Mouse (Mus musculus) kidney, postnatal 36 days (tissue): Measurements from ENCODE around the gene Frzb.
"Not testable (repeated sequence)": the region's sequence is repeated elsewhere in the genome, so short reads cannot be mapped to it uniquely, and the experiment has no call there.

ENCODE experiments used
- DNase-seq, 2 experiments: peaks; one replicate each; pipeline ENCODE4 v3.0.0; 2021 to 2022; ENCODE audit warnings: mixed read lengths in 2 of 2

Gene Frzb

GRCm38 (mm10) chr2:80447291-80447791 lies at the start of gene Frzb:
TSS of gene Frzb (minus strand) at chr2:80447625.
- DNase-seq: peak; percentile 57 to 82

DNA sequence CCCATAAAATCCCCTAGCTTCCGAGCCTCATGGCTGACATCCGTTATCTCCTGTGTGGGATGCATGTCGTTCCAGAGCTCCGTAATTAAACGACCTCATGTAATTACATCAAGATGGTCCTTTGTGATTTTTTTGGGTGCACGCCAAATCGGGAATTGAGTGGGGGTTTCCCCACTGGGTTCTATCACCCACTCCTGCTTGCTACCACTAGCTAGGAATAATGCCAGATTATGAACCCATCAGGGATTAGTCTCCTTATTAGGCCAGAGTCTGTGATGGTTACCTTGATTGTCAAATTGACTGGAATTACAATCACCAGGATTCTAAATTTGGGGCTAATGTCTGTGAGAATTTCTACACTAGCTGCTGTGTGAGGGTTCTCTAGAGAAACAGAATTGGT lies 47.9 kb upstream of the Frzb start:
- not testable (repeated sequence) for DNase-seq

- DNase-seq: no peak
These were observed 39.4 kb upstream of the Frzb start for GRCm38 (mm10) chr2:80486851-80487250.

DNA sequence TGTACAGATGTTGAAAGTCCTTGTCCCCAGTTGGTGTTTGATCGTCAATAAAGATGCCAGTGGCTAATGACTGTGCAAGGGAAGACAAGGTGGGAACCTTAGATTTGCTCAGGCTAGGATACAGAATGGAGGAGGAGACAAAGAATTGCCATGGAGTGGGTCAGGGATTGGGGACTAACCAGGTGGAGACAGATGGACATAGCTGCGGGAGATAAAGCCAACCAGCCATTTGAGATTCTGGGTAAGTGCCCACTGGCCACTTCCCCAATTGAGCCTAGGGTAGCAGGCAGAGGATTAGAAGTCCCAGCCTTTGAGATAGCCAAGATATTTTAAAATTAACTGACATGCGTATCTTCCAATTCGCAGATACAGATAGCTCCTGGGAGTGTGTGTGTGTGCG lies 37.5 kb upstream of the Frzb start:
- no peak for DNase-seq

GRCm38 (mm10) chr2:80475831-80476230 lies 28.4 kb upstream of the Frzb start:
- DNase-seq: peak in 1 of 2 experiments; percentile 56

DNA sequence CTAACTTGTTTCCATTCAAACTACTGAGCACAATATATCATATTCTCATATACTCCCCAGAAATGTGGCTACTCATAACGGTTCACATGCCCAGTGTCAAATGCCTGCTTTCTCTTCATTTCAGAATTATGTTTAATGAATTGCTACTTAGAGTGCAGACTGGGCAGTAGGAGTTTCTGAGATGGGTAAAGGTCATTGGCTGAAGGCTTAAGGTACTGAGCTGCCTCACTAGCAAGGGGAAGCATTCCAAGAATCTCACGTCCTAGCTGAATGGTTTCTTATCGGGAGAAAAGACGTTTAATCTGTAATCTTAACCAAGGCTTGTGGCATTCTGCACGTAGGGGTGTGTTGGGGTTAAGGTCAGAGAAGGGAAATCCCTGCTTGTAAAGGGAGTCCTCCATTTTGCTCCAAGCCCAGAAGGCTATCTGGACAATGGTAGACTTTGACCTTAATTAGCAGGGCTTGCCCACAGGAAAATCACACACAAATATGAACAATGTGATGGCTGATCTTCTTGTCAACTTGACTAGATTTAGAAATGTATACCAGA lies 26.9 kb upstream of the Frzb start:
- peak; percentile 11 to 28 for DNase-seq

DNA sequence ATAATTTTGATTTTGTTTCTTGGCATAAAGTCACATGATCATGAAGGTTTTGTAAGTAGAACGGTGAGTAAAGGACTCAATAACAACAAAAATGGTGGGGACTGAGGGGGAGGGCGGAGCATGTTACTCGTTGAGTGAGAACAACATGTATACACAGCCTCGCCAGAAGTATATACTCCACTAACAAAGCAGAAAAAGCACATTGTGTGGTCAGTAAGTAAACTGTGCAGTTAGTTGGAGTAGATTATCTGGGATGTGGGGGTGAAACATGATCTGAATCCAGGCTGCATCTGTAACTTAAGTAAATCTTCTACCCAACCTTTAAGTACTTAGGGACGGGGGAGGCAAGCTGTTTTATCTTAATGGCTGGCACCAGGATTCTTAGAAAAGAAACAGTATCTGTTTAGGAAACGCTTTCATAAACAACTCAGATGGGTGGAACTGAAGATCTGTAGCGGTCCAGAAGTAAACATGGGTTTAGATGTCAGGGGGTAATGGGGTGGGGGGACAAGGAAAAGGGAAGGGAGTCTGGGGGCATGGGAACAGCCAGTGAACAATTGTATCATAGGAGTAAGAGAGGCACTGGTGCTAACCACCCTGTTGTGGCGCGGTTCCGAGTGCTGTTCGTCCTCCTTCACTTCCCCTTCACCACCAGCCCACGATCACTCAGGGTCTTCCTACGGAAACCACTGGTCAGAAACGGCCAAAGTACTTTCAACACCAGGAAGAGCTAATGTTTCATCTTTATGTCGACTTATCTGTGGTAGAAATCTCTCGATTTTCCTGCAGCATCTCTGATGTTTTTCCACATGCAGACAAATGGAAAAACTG lies 18.8 kb upstream of the Frzb start:
- no peak for DNase-seq

DNA sequence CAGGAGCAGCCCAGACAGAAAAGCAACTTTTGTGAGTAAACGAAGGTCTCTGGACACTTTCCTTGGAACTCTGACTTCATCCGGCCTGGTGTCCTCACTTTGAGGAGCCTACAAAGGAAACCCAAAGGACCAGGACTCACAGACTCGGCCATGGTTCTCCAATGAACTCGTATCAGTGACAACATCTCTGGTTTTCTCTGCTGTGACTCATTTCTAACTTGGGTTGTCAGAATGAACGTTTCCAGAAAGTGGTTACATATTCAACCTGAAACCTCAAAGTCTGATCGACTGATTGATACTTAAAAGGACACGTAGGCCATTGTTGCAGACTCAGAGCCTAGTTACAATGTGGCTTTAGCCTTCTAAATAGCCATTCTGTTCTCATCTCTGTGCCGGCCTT lies 14.4 kb upstream of the Frzb start:
- no peak for DNase-seq

GRCm38 (mm10) chr2:80448231-80448630 lies 806 bp upstream of the Frzb start:
- DNase-seq: peak in 1 of 2 experiments; percentile 25

DNA sequence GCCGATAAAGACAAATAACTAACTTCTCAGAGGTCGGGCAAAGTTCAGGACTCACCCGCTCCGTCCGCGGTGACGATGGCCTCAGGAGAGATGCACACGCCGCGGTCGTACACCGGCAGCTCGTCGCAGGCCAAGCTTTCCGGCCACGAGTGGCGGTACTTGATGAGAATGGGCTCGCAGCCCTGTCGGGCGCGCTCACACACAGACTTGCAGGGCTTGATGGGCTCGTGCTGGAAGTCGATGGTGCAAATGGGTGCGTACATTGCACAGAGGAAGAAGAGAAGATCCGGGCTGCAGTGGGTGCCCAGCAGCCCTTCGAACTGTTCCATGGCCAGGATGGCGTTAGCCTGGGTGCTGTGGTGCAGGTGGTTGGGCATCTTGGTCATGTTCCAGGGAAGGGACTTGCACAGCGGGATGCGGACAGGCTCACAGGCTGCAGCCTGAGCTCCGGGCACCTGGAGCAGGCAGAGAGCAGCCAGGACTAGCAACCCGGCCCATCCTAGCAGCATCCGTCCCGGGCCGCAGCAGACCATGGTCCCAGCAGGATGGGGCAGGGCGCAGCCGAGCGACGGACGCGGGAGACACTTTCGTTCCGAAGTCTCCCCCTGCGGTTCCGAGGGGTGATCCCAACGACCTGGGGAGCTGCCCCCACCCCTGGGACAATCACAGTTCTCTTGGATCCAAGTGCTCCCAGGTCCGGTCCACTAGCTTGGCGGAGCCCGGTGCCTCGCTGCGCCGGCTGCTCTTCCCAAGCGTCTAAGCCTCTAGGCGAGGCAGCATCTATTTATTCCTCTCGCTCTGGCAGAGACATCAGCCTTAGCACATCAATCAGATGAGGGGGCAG lies 895 bp downstream of the Frzb start:
- peak in 1 of 2 experiments; percentile 77 for DNase-seq

DNA sequence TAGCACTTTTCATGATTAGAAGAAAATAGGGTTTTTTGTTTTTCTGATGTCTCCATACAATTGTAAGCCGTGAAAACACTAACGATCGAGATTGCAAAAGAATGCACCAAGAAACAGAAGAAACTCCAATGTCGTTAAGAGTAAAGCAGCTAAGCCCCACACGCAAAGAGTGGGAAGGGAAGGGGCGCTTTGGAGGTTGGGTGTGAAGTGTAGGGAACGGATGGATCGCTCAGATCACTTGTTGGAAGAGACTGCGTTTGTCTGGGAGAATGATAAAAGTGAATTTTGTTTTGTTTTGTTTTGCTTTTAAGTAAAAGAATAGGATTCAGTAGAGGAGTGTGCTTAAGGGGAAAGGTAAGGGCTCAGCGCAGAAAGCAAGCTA lies 1.5 kb downstream of the Frzb start:
- DNase-seq: no peak

GRCm38 (mm10) chr2:80445491-80445890 lies 1.9 kb downstream of the Frzb start:
- no peak for DNase-seq

GRCm38 (mm10) chr2:80444418-80445365 lies 2.7 kb downstream of the Frzb start:
- no peak for DNase-seq

DNA sequence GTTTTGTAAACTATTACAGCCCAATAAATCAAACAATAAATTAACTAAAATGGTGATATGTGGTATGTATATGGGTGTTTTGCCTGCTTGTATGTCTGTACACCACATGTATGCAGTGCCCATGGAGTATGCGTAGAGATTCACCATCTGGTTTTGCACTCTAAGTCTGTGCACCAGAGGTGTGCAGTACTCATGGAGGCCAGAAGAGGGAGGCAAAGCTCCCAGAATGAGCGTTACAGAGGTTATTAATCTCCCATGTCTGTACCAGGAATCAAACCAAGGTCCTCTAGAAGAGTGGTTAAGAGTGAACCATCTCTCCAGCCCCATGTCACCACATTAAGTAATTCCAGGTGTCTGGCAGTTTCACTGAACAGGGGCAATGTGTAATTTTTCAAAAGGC lies 3.5 kb downstream of the Frzb start:
- peak in 1 of 2 experiments; percentile 45 for DNase-seq

- peak; percentile 51 to 56 for DNase-seq
These were observed 6.0 kb downstream of the Frzb start for GRCm38 (mm10) chr2:80441386-80441785.

GRCm38 (mm10) chr2:80438854-80439253 lies 8.6 kb downstream of the Frzb start:
- DNase-seq: no peak

- DNase-seq: no peak
These were observed 10.0 kb downstream of the Frzb start for GRCm38 (mm10) chr2:80437401-80437800.

- no peak for DNase-seq
These were observed 12.4 kb downstream of the Frzb start for GRCm38 (mm10) chr2:80434783-80435572.

- DNase-seq: no peak
These were observed 14.1 kb downstream of the Frzb start for GRCm38 (mm10) chr2:80433254-80433876.

- DNase-seq: no peak
These were observed 16.9 kb downstream of the Frzb start for GRCm38 (mm10) chr2:80430357-80431053.
